ENCODE assay signal across 12 mouse cellular contexts in the genomic region with DNA sequence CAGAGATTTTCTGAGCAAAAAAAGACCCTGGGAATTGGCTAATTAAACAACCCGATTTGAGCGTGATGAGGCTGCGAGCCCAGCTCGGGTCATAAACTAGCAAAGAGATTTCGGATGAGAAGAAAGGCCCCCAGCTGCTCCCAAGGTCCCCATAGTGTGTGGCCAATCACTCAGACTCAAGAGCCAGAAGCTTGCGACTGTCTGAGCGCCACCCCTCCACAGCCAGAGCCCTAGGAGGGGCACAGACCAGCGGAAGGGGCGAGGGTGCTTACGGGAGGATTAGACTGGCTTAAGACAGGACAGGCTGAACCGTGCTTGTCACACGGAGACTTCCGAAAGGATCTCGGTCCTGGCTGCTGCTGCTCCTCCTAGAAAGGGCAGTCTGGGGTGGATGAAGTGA. TPM values are rescaled to one million over a fixed set of nuclear protein-coding genes. Genes with fewer than 3 reads are reported as not detected.
DNase-seq lines count a peak whose midpoint lies in the region; ATAC-seq and TF ChIP-seq lines count a peak whose summit lies in the region.
"Had no signal": no experiment of that assay in that cellular context is flagged by ENCODE, and none has a peak within 500 bp of the region (broad histone marks: within the 10 kb centered on the region; RNA-seq: fewer than 3 reads in every experiment).

No protein-coding gene starts in this region.

- no peak overlapping the region for H3K27ac ChIP-seq in heart, embryonic 14.5 days (replicated peaks in 1 of 2; ENCODE audit: control insufficient read depth in 1 of 2, insufficient read depth in 1 of 2, low read depth in 2 of 2, low read length in 2 of 2)
- H3K27ac ChIP-seq in hindbrain, embryonic 14.5 days = no peak overlapping the region
- H3K27ac ChIP-seq in midbrain, postnatal 0 days (ENCODE audit: low read depth, low read length) = no peak overlapping the region
- H3K27ac ChIP-seq: liver, embryonic 13.5 days had no signal

- 18% methylated on average over 14 of the region's 14 CpGs for WGBS in heart, embryonic 14.5 days
- 4% methylated on average over 14 of the region's 14 CpGs for WGBS in hindbrain, embryonic 14.5 days
- 6% methylated on average over 14 of the region's 14 CpGs for WGBS in midbrain, postnatal 0 days

- no peak for ATAC-seq in heart, embryonic 14.5 days (ENCODE audit: insufficient number of reproducible peaks, insufficient read depth, low FRiP score, low read depth)
- peak; percentile 24; the same call in 1 of the 2 replicates for ATAC-seq in hindbrain, embryonic 14.5 days (ENCODE audit: low FRiP score)
- no peak for ATAC-seq in midbrain, postnatal 0 days (ENCODE audit: low FRiP score)
- no peak for ATAC-seq in monocyte, adult 5-6 weeks (replicated peaks; ENCODE audit: insufficient number of reproducible peaks, low FRiP score, low TSS enrichment, poor library complexity, severe bottlenecking)

- TF ChIP-seq CTCF in midbrain, postnatal 0 days (IDR thresholded peaks at IDR 0.05) = no peak

- no peak overlapping the region for H3K4me3 ChIP-seq in heart, embryonic 14.5 days (ENCODE audit: control insufficient read depth in 1 of 2, insufficient read depth in 1 of 2, low read depth in 1 of 2, low read length in 2 of 2)
- no peak overlapping the region for H3K4me3 ChIP-seq in hindbrain, embryonic 14.5 days (replicated peaks; ENCODE audit: low read length)
- H3K4me3 ChIP-seq in midbrain, postnatal 0 days (ENCODE audit: low read depth, low read length) = no peak overlapping the region
- H3K4me3 ChIP-seq: liver, embryonic 13.5 days had no signal

- H3K36me3 ChIP-seq in heart, embryonic 14.5 days (ENCODE audit: control insufficient read depth, insufficient read depth, low read length) = no peaks in the 10 kb centered on the region
- H3K36me3 ChIP-seq in hindbrain, embryonic 14.5 days (replicated peaks; ENCODE audit: control insufficient read depth, insufficient read depth) = no peaks in the 10 kb centered on the region
- no peaks in the 10 kb centered on the region for H3K36me3 ChIP-seq in midbrain, postnatal 0 days (ENCODE audit: insufficient read depth, low read length)
- H3K36me3 ChIP-seq: liver, embryonic 13.5 days had no signal

- H3K9ac ChIP-seq in heart, embryonic 14.5 days (ENCODE audit: low read length) = peak overlapping the region; percentile 21; the same call in 1 of the 2 replicates
- no peak overlapping the region for H3K9ac ChIP-seq in hindbrain, embryonic 14.5 days
- H3K9ac ChIP-seq in midbrain, postnatal 0 days (replicated peaks; ENCODE audit: low read length, poor library complexity, severe bottlenecking) = no peak overlapping the region
- H3K9ac ChIP-seq: liver, embryonic 13.5 days had no signal

- no peaks in the 10 kb centered on the region for H3K9me3 ChIP-seq in heart, embryonic 14.5 days (ENCODE audit: control insufficient read depth, low read length)
- H3K9me3 ChIP-seq in hindbrain, embryonic 14.5 days (ENCODE audit: control insufficient read depth, low read length) = no peaks in the 10 kb centered on the region
- H3K9me3 ChIP-seq in midbrain, postnatal 0 days (ENCODE audit: low read length) = no peaks in the 10 kb centered on the region
- H3K9me3 ChIP-seq: liver, embryonic 13.5 days had no signal

- no peaks in the 10 kb centered on the region for H3K4me1 ChIP-seq in heart, embryonic 14.5 days (ENCODE audit: control insufficient read depth in 2 of 2, insufficient read depth in 2 of 2, low read length in 2 of 2)
- H3K4me1 ChIP-seq in hindbrain, embryonic 14.5 days (replicated peaks; ENCODE audit: control insufficient read depth, insufficient read depth, low read length) = 0 out of 2 replicates have a peak, but pooled peaks cover 3% of the 10 kb centered on the region
- no peaks in the 10 kb centered on the region; the same call in 1 of the 2 replicates for H3K4me1 ChIP-seq in midbrain, postnatal 0 days (ENCODE audit: insufficient read depth, low read length)
- H3K4me1 ChIP-seq: liver, embryonic 13.5 days had no signal

- no peaks in the 10 kb centered on the region for H3K27me3 ChIP-seq in heart, embryonic 14.5 days (ENCODE audit: control insufficient read depth, insufficient read depth, low read length)
- no peaks in the 10 kb centered on the region; the same call in 1 of the 2 replicates for H3K27me3 ChIP-seq in hindbrain, embryonic 14.5 days (ENCODE audit: control insufficient read depth, insufficient read depth, low read length)
- no peaks in the 10 kb centered on the region; the same call in 1 of the 2 replicates for H3K27me3 ChIP-seq in midbrain, postnatal 0 days (ENCODE audit: insufficient read depth, low read length)

- DNase-seq in heart, adult 18-20 months = no peak
- peak; percentile 56 for DNase-seq in embryo, embryonic 11 days
- DNase-seq in hindbrain, embryonic 14.5 days (ENCODE audit: low spot score) = no peak
- DNase-seq in midbrain, postnatal 0 days (ENCODE audit: low spot score) = no peak
- DNase-seq in gastrocnemius, postnatal 10 days = no peak
- no peak for DNase-seq in MN1 (ENCODE audit: low spot score)
- DNase-seq: cerebellum, adult 11 months; kidney, adult 2 months; liver, embryonic 13.5 days had no signal

- peak overlapping the region; percentile 34; the same call in 1 of the 2 replicates for H3K4me2 ChIP-seq in heart, embryonic 14.5 days (ENCODE audit: low read length)
- peak overlapping the region; percentile 33 for H3K4me2 ChIP-seq in hindbrain, embryonic 14.5 days (replicated peaks)
- 0 out of 2 replicates have a peak overlapping the region, but pooled peaks have one; percentile 9 for H3K4me2 ChIP-seq in midbrain, postnatal 0 days (ENCODE audit: low read depth, low read length, poor library complexity, severe bottlenecking)
- H3K4me2 ChIP-seq: liver, embryonic 13.5 days had no signal

RNA-seq across cellular contexts. Expression of gene Sall4, which starts 42.2 kb away (rescaled TPM):
- 0.84 and 1.1 TPM in 2 replicates for polyA plus RNA-seq in heart, embryonic 14.5 days (2014; fragmentation: Nextera tagmentation; extraction: Ambion mirVana)
- 1 to 10 TPM; 1.2 to 1.9 TPM for total RNA-seq in heart, adult 18-20 months (2021)
- polyA plus RNA-seq in hindbrain, embryonic 14.5 days (2014; fragmentation: Nextera tagmentation; extraction: Ambion mirVana) = 0.37 and 1.7 TPM in 2 replicates
- 0.60 and 1.8 TPM in 2 replicates for total RNA-seq in midbrain, postnatal 0 days (2014; rRNA removed)
- 0.54 and 0.87 TPM in 2 replicates for polyA plus RNA-seq in midbrain, postnatal 0 days (2015; fragmentation: Nextera tagmentation; extraction: Ambion mirVana)
- total RNA-seq in gastrocnemius, postnatal 10 days (2021) = under 1 TPM; 0.33 to 0.70 TPM
- total RNA-seq in monocyte, adult 5-6 weeks (2017) = not detected in 3 replicates
- polyA plus RNA-seq: kidney, adult 2 months; spleen, adult 2 months had no signal
